Mouse (Mus musculus) intestine, embryonic 14.5 days (tissue): ENCODE results near the gene Csn1s2a. TPM values are rescaled to one million over a fixed set of nuclear protein-coding genes. Genes with fewer than 3 reads are reported as not detected.

Experiments
- polyA plus RNA-seq: library from polyadenylated mRNA; unstranded; fragments of >200 nt; fragmentation: Nextera tagmentation; extraction: Ambion mirVana; gene quantifications from 2 replicates; pipeline ENCODE4 v1.2.1, GENCODE M21; 2014

The Csn1s2a gene
- polyA plus RNA-seq, 1 experiment from 2014 or later = not detected

Other genes with a start within 250 kb of the Csn1s2a start
- gene Sult1b1, start 236.4 kb upstream of the Csn1s2a start, polyA plus RNA-seq = 1.6 and 4.5 TPM in 2 replicates
- gene Sult1d1, start 205.5 kb upstream of the Csn1s2a start, polyA plus RNA-seq = 17.2 and 20.1 TPM in 2 replicates
- not detected in 2 replicates for gene Sult1e1, start 183.0 kb upstream of the Csn1s2a start, polyA plus RNA-seq
- not detected in 2 replicates for gene Csn1s1, start 108.4 kb upstream of the Csn1s2a start, polyA plus RNA-seq
- gene Csn2, start 74.9 kb upstream of the Csn1s2a start, polyA plus RNA-seq = not detected in 2 replicates
- not detected in 2 replicates for gene Csn1s2b, start 33.5 kb downstream of the Csn1s2a start, polyA plus RNA-seq
- gene Prr27, start 51.1 kb downstream of the Csn1s2a start, polyA plus RNA-seq = not detected in 2 replicates
- not detected in 2 replicates for gene Odam, start 110.5 kb downstream of the Csn1s2a start, polyA plus RNA-seq
- gene Csn3, start 151.0 kb downstream of the Csn1s2a start, polyA plus RNA-seq = 0.49 and 1.0 TPM in 2 replicates
- gene 2310003L06Rik, start 194.9 kb downstream of the Csn1s2a start, polyA plus RNA-seq = not detected in 2 replicates
- not detected in 2 replicates for gene Gm28434, start 194.9 kb downstream of the Csn1s2a start, polyA plus RNA-seq
- gene Cabs1, start 204.9 kb downstream of the Csn1s2a start, polyA plus RNA-seq = not detected in 2 replicates
- not detected in 2 replicates for gene Smr3a, start 228.0 kb downstream of the Csn1s2a start, polyA plus RNA-seq